ENCODE assay signal across 9 mouse cellular contexts in the genomic region with DNA sequence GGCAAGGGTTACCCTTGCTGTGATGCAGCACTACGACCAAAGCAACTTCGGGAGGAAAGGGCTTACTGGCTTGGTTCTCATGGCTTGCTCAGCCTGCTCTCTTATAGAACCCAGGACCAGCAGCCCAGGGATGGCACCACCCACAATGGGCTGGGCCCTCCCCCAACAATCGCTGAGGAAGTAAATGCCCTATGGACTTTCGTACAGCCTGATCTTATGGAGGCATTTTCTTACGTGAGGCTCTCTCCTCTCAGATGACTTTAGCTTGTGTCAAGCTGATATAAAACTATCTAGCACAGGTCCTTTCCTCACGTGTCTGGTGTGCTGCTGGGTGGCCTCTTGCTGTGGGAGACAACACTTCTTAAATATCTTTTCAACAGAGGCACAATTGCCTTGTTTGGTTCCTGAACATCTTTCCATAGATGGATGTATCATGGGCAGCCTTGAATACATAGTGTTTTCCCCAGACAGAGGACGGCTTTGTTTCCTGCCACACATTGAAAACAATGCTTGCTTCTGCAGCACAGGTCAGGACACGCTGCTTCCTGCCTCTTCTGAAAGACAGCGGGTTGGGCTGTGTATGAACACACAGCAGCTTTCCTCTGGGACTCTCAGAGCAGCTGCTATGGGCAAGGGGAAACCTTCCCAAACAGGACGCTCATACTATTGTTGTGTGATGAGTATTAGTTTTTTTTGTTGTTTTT. TPM values are rescaled to one million over a fixed set of nuclear protein-coding genes. Genes with fewer than 3 reads are reported as not detected.
DNase-seq lines count a peak whose midpoint lies in the region; ATAC-seq and TF ChIP-seq lines count a peak whose summit lies in the region.
"Had no signal": no experiment of that assay in that cellular context is flagged by ENCODE, and none has a peak within 500 bp of the region (broad histone marks: within the 10 kb centered on the region; RNA-seq: fewer than 3 reads in every experiment).

No protein-coding gene starts in this region.

- intact Hi-C loops in left cerebral cortex, adult 2 months (cut with DNase I) = loop anchor here (5.0 kb wide), 1 partner anchor 76 kb away; the partner anchor contains the start of gene Micu2

- H3K4me3 ChIP-seq in left cerebral cortex, adult 2 months = no peak overlapping the region
- no peak overlapping the region for H3K4me3 ChIP-seq in heart, embryonic 15.5 days
- no peak overlapping the region for H3K4me3 ChIP-seq in small intestine, adult 2 months (ENCODE audit: low read depth, low read length)

- 44% methylated on average over 10 of the region's 10 CpGs for WGBS in heart, embryonic 15.5 days
- 67% methylated on average over 10 of the region's 10 CpGs for WGBS in small intestine, adult 2 months

- H3K4me2 ChIP-seq in heart, embryonic 15.5 days = peak overlapping the region; percentile 42

- TF ChIP-seq POLR2A in small intestine, adult 2 months (IDR thresholded peaks at IDR 0.05; ENCODE audit: low read depth, low read length) = no peak

- H3K9me3 ChIP-seq in heart, embryonic 15.5 days (replicated peaks) = no peaks in the 10 kb centered on the region

- ATAC-seq in heart, embryonic 15.5 days (replicated peaks; ENCODE audit: insufficient number of reproducible peaks, insufficient read depth, low FRiP score, low read depth) = peak; percentile 72
- ATAC-seq: Patski had no signal

- no peak for TF ChIP-seq CTCF in left cerebral cortex, adult 2 months (IDR thresholded peaks at IDR 0.05)
- TF ChIP-seq CTCF in small intestine, adult 2 months (IDR thresholded peaks at IDR 0.05; ENCODE audit: extremely low read depth, insufficient read length, insufficient replicate concordance, low read depth, low read length) = no peak

- H3K27me3 ChIP-seq in heart, embryonic 15.5 days = no peaks in the 10 kb centered on the region
- H3K27me3 ChIP-seq in small intestine, adult 2 months (ENCODE audit: control insufficient read depth, insufficient read depth, low read length) = no peaks in the 10 kb centered on the region
- H3K27me3 ChIP-seq: Patski had no signal

- H3K4me1 ChIP-seq in heart, embryonic 15.5 days (replicated peaks) = peaks cover 8% of the 10 kb centered on the region
- H3K4me1 ChIP-seq in small intestine, adult 2 months (ENCODE audit: control insufficient read depth, insufficient read depth, insufficient read length, low read length) = peaks cover 8% of the 10 kb centered on the region

- H3K36me3 ChIP-seq in heart, embryonic 15.5 days = peaks cover 30% of the 10 kb centered on the region
- H3K36me3 ChIP-seq in small intestine, adult 2 months (ENCODE audit: control insufficient read depth, insufficient read depth, low read length) = peaks cover 39% of the 10 kb centered on the region

- no peak overlapping the region for H3K9ac ChIP-seq in heart, embryonic 15.5 days

- peak overlapping the region; percentile 62 for H3K27ac ChIP-seq in left cerebral cortex, adult 2 months
- peak overlapping the region; percentile 82 for H3K27ac ChIP-seq in heart, embryonic 15.5 days
- peak overlapping the region; percentile 0; the same call in 1 of the 2 replicates for H3K27ac ChIP-seq in small intestine, adult 2 months (ENCODE audit: insufficient read depth, low read depth, low read length)

- no peak for DNase-seq in left cerebral cortex, adult 2 months (ENCODE audit: extremely low spot score in 1 of 2, low spot score in 2 of 2)
- no peak for DNase-seq in left cerebral cortex, adult 18-20 months (ENCODE audit: low spot score in 2 of 2)
- peak; percentile 29 for DNase-seq in embryo, embryonic 9.5 days (ENCODE audit: extremely low spot score)
- DNase-seq in kidney, postnatal 25 days = peak; percentile 27 to 63
- DNase-seq in thymus, postnatal 0 days (ENCODE audit: low spot score) = no peak
- DNase-seq in cerebellum, postnatal 36 days = no peak

RNA-seq across cellular contexts. Expression of gene Zdhhc20, which starts 31.5 kb away (rescaled TPM):
- total RNA-seq in left cerebral cortex, adult 2 months (2021) = 10 to 100 TPM; 35.2 to 37.4 TPM
- 10 to 100 TPM; 34.7 to 38.0 TPM for total RNA-seq in left cerebral cortex, adult 18-20 months (2021)
- polyA plus RNA-seq in heart, embryonic 15.5 days (2015; fragmentation: Nextera tagmentation; extraction: Ambion mirVana) = 38.8 and 40.3 TPM in 2 replicates
- 0.85 and 2.0 TPM in 2 replicates for polyA plus RNA-seq in small intestine, adult 2 months (2012; rRNA removed)
- polyA plus RNA-seq in thymus, postnatal 0 days (2015; fragmentation: Nextera tagmentation; extraction: Ambion mirVana) = 48.6 and 62.0 TPM in 2 replicates

Comparison
In these comparisons a context has a peak if more than half of its experiments do, and no peak if none do; other contexts are left out.
1. DNase-seq: peak in embryo, embryonic 9.5 days (single experiment) and kidney, postnatal 25 days (2 of 2); none in left cerebral cortex, adult 2 months (0 of 2), left cerebral cortex, adult 18-20 months (0 of 2), thymus, postnatal 0 days (single experiment) and cerebellum, postnatal 36 days (0 of 2).
2. H3K27ac ChIP-seq: peak in every context shown above with its lines; median percentile 82 in heart, embryonic 15.5 days; 62 in left cerebral cortex, adult 2 months; 0 in small intestine, adult 2 months.
3. RNA of gene Zdhhc20, which starts 31.5 kb away (polyA plus RNA-seq): 48.6 to 62.0 TPM in thymus, postnatal 0 days and 38.8 to 40.3 TPM in heart, embryonic 15.5 days; 0.85 to 2.0 TPM in small intestine, adult 2 months; every median in the first group is over 10 times any median in the second.